10 mouse cellular contexts compared by ENCODE assay signal in the genomic region with DNA sequence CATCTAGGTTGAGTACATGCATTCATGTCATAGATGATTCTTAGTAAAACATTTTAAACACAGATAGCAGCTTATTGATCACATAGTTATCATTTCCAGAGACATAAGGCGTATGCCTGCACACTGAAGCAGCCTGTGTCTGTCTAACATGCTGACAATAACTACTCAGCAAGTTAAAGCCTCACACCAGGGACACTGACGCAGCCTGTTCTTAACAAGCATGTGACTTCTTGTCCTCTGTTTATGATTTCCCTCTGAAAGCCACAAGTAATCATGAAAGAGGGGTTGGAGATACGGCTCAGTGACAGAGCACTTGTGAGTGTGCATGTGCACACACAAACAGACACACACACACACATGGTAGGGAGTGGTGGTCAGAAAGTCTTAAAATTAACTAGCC.
DNase-seq lines count a peak whose midpoint lies in the region; ATAC-seq and TF ChIP-seq lines count a peak whose summit lies in the region.
"Had no signal": no experiment of that assay in that cellular context is flagged by ENCODE, and none has a peak within 500 bp of the region (broad histone marks: within the 10 kb centered on the region; RNA-seq: fewer than 3 reads in every experiment).

No protein-coding gene starts in this region.

- H3K27ac ChIP-seq in heart, adult 2 months = peak overlapping the region; percentile 44
- H3K27ac ChIP-seq in kidney, postnatal 0 days = 0 out of 2 replicates have a peak overlapping the region, but pooled peaks have one; percentile 58
- H3K27ac ChIP-seq in embryonic facial prominence, embryonic 10.5 days (replicated peaks) = peak overlapping the region; percentile 85
- H3K27ac ChIP-seq in limb, embryonic 10.5 days = peak overlapping the region; percentile 88
- H3K27ac ChIP-seq in thymus, adult 2 months (ENCODE audit: control insufficient read depth, insufficient read depth, low read length) = no peak overlapping the region

- H3K4me3 ChIP-seq in heart, adult 2 months = no peak overlapping the region
- H3K4me3 ChIP-seq in kidney, postnatal 0 days (replicated peaks; ENCODE audit: low read depth, low read length) = no peak overlapping the region
- H3K4me3 ChIP-seq in embryonic facial prominence, embryonic 10.5 days = no peak overlapping the region
- H3K4me3 ChIP-seq in limb, embryonic 10.5 days = no peak overlapping the region
- no peak overlapping the region for H3K4me3 ChIP-seq in thymus, adult 2 months (ENCODE audit: control insufficient read depth, insufficient read depth, low read length)

- intact Hi-C loops in heart, adult 2 months (cut with DNase I) = no loop called here

- H3K4me2 ChIP-seq in kidney, postnatal 0 days (ENCODE audit: low read length) = no peak overlapping the region

- H3K9me3 ChIP-seq in kidney, postnatal 0 days (replicated peaks; ENCODE audit: low read length) = no peaks in the 10 kb centered on the region
- no peaks in the 10 kb centered on the region for H3K9me3 ChIP-seq in embryonic facial prominence, embryonic 10.5 days
- no peaks in the 10 kb centered on the region for H3K9me3 ChIP-seq in limb, embryonic 10.5 days (replicated peaks)

- WGBS in heart, adult 2 months = 79% methylated on average over 3 of the region's 3 CpGs
- WGBS in kidney, postnatal 0 days = 69% methylated on average over 3 of the region's 3 CpGs
- 75% methylated on average over 3 of the region's 3 CpGs for WGBS in embryonic facial prominence, embryonic 10.5 days
- 74% methylated on average over 3 of the region's 3 CpGs for WGBS in limb, embryonic 10.5 days
- 92% methylated on average over 3 of the region's 3 CpGs for WGBS in thymus, adult 2 months

- H3K4me1 ChIP-seq in heart, adult 2 months (ENCODE audit: control insufficient read depth, insufficient read depth, low read length) = peaks cover 29% of the 10 kb centered on the region
- H3K4me1 ChIP-seq in kidney, postnatal 0 days (replicated peaks; ENCODE audit: insufficient read depth, low read length) = peaks cover 20% of the 10 kb centered on the region
- peaks cover 76% of the 10 kb centered on the region for H3K4me1 ChIP-seq in embryonic facial prominence, embryonic 10.5 days
- peaks cover 77% of the 10 kb centered on the region for H3K4me1 ChIP-seq in limb, embryonic 10.5 days
- H3K4me1 ChIP-seq in thymus, adult 2 months (replicated peaks; ENCODE audit: control insufficient read depth, insufficient read depth, low read length) = no peaks in the 10 kb centered on the region

- TF ChIP-seq EP300 in heart, adult 2 months (IDR thresholded peaks at IDR 0.05; ENCODE audit: insufficient read depth, low read depth, low read length) = no peak

- TF ChIP-seq POLR2A in heart, adult 2 months (IDR thresholded peaks at IDR 0.05; ENCODE audit: insufficient read depth, low read depth, low read length) = no peak
- TF ChIP-seq POLR2A in thymus, adult 2 months (IDR thresholded peaks at IDR 0.05; ENCODE audit: control insufficient read depth, extremely low read depth, insufficient read depth, low read length, poor library complexity) = no peak

- H3K36me3 ChIP-seq in heart, adult 2 months (ENCODE audit: control insufficient read depth, insufficient read depth, low read length) = peaks cover 5% of the 10 kb centered on the region
- H3K36me3 ChIP-seq in kidney, postnatal 0 days (ENCODE audit: insufficient read depth, low read length) = no peaks in the 10 kb centered on the region
- no peaks in the 10 kb centered on the region for H3K36me3 ChIP-seq in embryonic facial prominence, embryonic 10.5 days (replicated peaks)
- H3K36me3 ChIP-seq in limb, embryonic 10.5 days = no peaks in the 10 kb centered on the region
- no peaks in the 10 kb centered on the region for H3K36me3 ChIP-seq in thymus, adult 2 months (ENCODE audit: control insufficient read depth, insufficient read depth, low read length)

- no peak overlapping the region for H3K9ac ChIP-seq in heart, adult 2 months (ENCODE audit: low read depth, low read length)
- H3K9ac ChIP-seq in kidney, postnatal 0 days (ENCODE audit: low read depth, low read length) = no peak overlapping the region

- no peak for TF ChIP-seq CTCF in heart, adult 2 months (IDR thresholded peaks at IDR 0.05)
- no peak for TF ChIP-seq CTCF in kidney, postnatal 0 days (IDR thresholded peaks at IDR 0.05; ENCODE audit: low read depth)
- no peak for TF ChIP-seq CTCF in thymus, adult 2 months (IDR thresholded peaks at IDR 0.05; ENCODE audit: borderline replicate concordance, control insufficient read depth, extremely low read depth, insufficient read depth, low read length, poor library complexity)

- no peak for DNase-seq in heart, adult 2 months
- DNase-seq in heart, adult 8-10 months (ENCODE audit: low spot score) = no peak
- DNase-seq in kidney, postnatal 0 days (ENCODE audit: low spot score) = peak; percentile 12
- DNase-seq in kidney, adult 11 months = no peak
- no peak for DNase-seq in embryonic facial prominence, embryonic 10.5 days (ENCODE audit: low spot score)
- no peak for DNase-seq in limb, embryonic 10.5 days (ENCODE audit: low spot score)
- DNase-seq in thymus, adult 2 months = no peak
- DNase-seq in adrenal gland, postnatal 10 days = no peak
- DNase-seq: B cell, adult 2 months had no signal

- no peaks in the 10 kb centered on the region for H3K79me2 ChIP-seq in heart, adult 2 months (replicated peaks; ENCODE audit: control insufficient read depth, insufficient read depth, low read length)

- H3K27me3 ChIP-seq in heart, adult 2 months (ENCODE audit: control insufficient read depth, insufficient read depth, low read length) = no peaks in the 10 kb centered on the region
- no peaks in the 10 kb centered on the region for H3K27me3 ChIP-seq in kidney, postnatal 0 days (ENCODE audit: insufficient read depth, low read length)
- no peaks in the 10 kb centered on the region for H3K27me3 ChIP-seq in embryonic facial prominence, embryonic 10.5 days (replicated peaks; ENCODE audit: low read depth, poor library complexity, severe bottlenecking)
- H3K27me3 ChIP-seq in limb, embryonic 10.5 days (ENCODE audit: low read depth, poor library complexity, severe bottlenecking) = no peaks in the 10 kb centered on the region
- no peaks in the 10 kb centered on the region for H3K27me3 ChIP-seq in thymus, adult 2 months (ENCODE audit: control insufficient read depth, insufficient read depth, low read length)

- no peak for ATAC-seq in kidney, postnatal 0 days (replicated peaks; ENCODE audit: low FRiP score, low read depth)
- ATAC-seq: lung, postnatal 0 days had no signal
